Mouse (Mus musculus): ENCODE results near the gene Mphosph9. TPM values are rescaled to one million over a fixed set of nuclear protein-coding genes. Genes with fewer than 3 reads are reported as not detected.

Mphosph9 gene
- total and polyA plus RNA-seq, 2 experiments, result 1.1 to 2.3 TPM

- no peak for TF ChIP-seq CTCF (IDR thresholded peaks at IDR 0.05; ENCODE audit: low read depth, low read length)
- no peak for TF ChIP-seq POLR2A (IDR thresholded peaks at IDR 0.05; ENCODE audit: extremely low read depth, insufficient read depth, low read length)
- WGBS, result 96% methylated on average over 13 of the region's 13 CpGs
- DNase-seq (ENCODE audit: extremely low read depth, low read depth, low spot score), result no peak
- Histone ChIP-seq H3K4me1 (ENCODE audit: control insufficient read depth, insufficient read depth, low read length) (peaks cover 14% of the 10 kb centered on the region), H3K9ac (ENCODE audit: low read depth, low read length) (no peak overlapping the region), H3K79me2 (ENCODE audit: control insufficient read depth, insufficient read depth, low read length) (peaks cover 14% of the 10 kb centered on the region; the same call in 1 of the 2 replicates), H3K4me3 (ENCODE audit: insufficient read depth, low read depth, low read length) (no peak overlapping the region), H3K27ac (replicated peaks; ENCODE audit: insufficient read depth, low read depth, low read length) (no peak overlapping the region), H3K27me3 (ENCODE audit: control insufficient read depth, insufficient read depth, low read length) (no peaks in the 10 kb centered on the region), H3K36me3 (ENCODE audit: control insufficient read depth, insufficient read depth, low read length) (no peaks in the 10 kb centered on the region)
These were observed 75.0 kb downstream of the Mphosph9 start for GRCm38 (mm10) chr5:124252580-124253320.

- no peak overlapping the region; the same call in 1 of the 2 replicates for H3K9ac ChIP-seq (ENCODE audit: low read depth, low read length)
- peaks cover 3% of the 10 kb centered on the region; the same call in 1 of the 2 replicates for H3K36me3 ChIP-seq (ENCODE audit: control insufficient read depth, insufficient read depth, low read length)
- peaks cover 27% of the 10 kb centered on the region for H3K79me2 ChIP-seq (ENCODE audit: control insufficient read depth, insufficient read depth, low read length)
- DNase-seq (ENCODE audit: extremely low read depth, low read depth, low spot score), result peak; percentile 63
- H3K27ac ChIP-seq (replicated peaks; ENCODE audit: insufficient read depth, low read depth, low read length), result no peak overlapping the region; the same call in 1 of the 2 replicates
- 14% methylated on average over 5 of the region's 5 CpGs for WGBS
- H3K4me3 ChIP-seq (ENCODE audit: insufficient read depth, low read depth, low read length), result no peak overlapping the region
- H3K27me3 ChIP-seq (ENCODE audit: control insufficient read depth, insufficient read depth, low read length), result no peaks in the 10 kb centered on the region
- TF ChIP-seq CTCF (IDR thresholded peaks at IDR 0.05; ENCODE audit: low read depth, low read length) (no peak), POLR2A (IDR thresholded peaks at IDR 0.05; ENCODE audit: extremely low read depth, insufficient read depth, low read length) (no peak)
- H3K4me1 ChIP-seq (ENCODE audit: control insufficient read depth, insufficient read depth, low read length), result peaks cover 18% of the 10 kb centered on the region
These were observed 76.7 kb downstream of the Mphosph9 start for GRCm38 (mm10) chr5:124251070-124251469.

GRCm38 (mm10) chr5:124249614-124250591 is 77.9 kb downstream of the Mphosph9 start, which contains the start of gene Pitpnm2:
Gene Pitpnm2 (minus strand): TSS chr5:124249760.
- Histone ChIP-seq H3K27me3 (ENCODE audit: control insufficient read depth, insufficient read depth, low read length) (no peaks in the 10 kb centered on the region), H3K27ac (replicated peaks; ENCODE audit: insufficient read depth, low read depth, low read length) (peak within 1 kb of the TSS; percentile 78), H3K36me3 (ENCODE audit: control insufficient read depth, insufficient read depth, low read length) (peaks cover 3% of the 10 kb centered on the region), H3K9ac (ENCODE audit: low read depth, low read length) (peak within 1 kb of the TSS; percentile 99), H3K4me1 (ENCODE audit: control insufficient read depth, insufficient read depth, low read length) (peaks cover 20% of the 10 kb centered on the region), H3K79me2 (ENCODE audit: control insufficient read depth, insufficient read depth, low read length) (peaks cover 35% of the 10 kb centered on the region), H3K4me3 (ENCODE audit: insufficient read depth, low read depth, low read length) (peak within 1 kb of the TSS; percentile 80)
- WGBS, result 9% methylated on average over 72 of the region's 90 CpGs
- DNase-seq (ENCODE audit: extremely low read depth, low read depth, low spot score), result peak; percentile 55
- no peak for TF ChIP-seq CTCF (IDR thresholded peaks at IDR 0.05; ENCODE audit: low read depth, low read length)
- TF ChIP-seq POLR2A (IDR thresholded peaks at IDR 0.05; ENCODE audit: extremely low read depth, insufficient read depth, low read length), result 0 out of 2 replicates have a peak, but pooled peaks have one; percentile 15

GRCm38 (mm10) chr5:124248845-124249613 is 78.7 kb downstream of the Mphosph9 start:
- peaks cover 44% of the 10 kb centered on the region for H3K79me2 ChIP-seq (ENCODE audit: control insufficient read depth, insufficient read depth, low read length)
- peak overlapping the region; percentile 78 for H3K27ac ChIP-seq (replicated peaks; ENCODE audit: insufficient read depth, low read depth, low read length)
- WGBS, result 4% methylated on average over 75 of the region's 77 CpGs
- H3K4me1 ChIP-seq (ENCODE audit: control insufficient read depth, insufficient read depth, low read length), result peaks cover 24% of the 10 kb centered on the region
- peak overlapping the region; percentile 99 for H3K9ac ChIP-seq (ENCODE audit: low read depth, low read length)
- no peak for DNase-seq (ENCODE audit: extremely low read depth, low read depth, low spot score)
- H3K27me3 ChIP-seq (ENCODE audit: control insufficient read depth, insufficient read depth, low read length), result no peaks in the 10 kb centered on the region
- peak overlapping the region; percentile 80 for H3K4me3 ChIP-seq (ENCODE audit: insufficient read depth, low read depth, low read length)
- H3K36me3 ChIP-seq (ENCODE audit: control insufficient read depth, insufficient read depth, low read length), result peaks cover 5% of the 10 kb centered on the region
- no peak for TF ChIP-seq CTCF (IDR thresholded peaks at IDR 0.05; ENCODE audit: low read depth, low read length)
- no peak for TF ChIP-seq POLR2A (IDR thresholded peaks at IDR 0.05; ENCODE audit: extremely low read depth, insufficient read depth, low read length)

DNA sequence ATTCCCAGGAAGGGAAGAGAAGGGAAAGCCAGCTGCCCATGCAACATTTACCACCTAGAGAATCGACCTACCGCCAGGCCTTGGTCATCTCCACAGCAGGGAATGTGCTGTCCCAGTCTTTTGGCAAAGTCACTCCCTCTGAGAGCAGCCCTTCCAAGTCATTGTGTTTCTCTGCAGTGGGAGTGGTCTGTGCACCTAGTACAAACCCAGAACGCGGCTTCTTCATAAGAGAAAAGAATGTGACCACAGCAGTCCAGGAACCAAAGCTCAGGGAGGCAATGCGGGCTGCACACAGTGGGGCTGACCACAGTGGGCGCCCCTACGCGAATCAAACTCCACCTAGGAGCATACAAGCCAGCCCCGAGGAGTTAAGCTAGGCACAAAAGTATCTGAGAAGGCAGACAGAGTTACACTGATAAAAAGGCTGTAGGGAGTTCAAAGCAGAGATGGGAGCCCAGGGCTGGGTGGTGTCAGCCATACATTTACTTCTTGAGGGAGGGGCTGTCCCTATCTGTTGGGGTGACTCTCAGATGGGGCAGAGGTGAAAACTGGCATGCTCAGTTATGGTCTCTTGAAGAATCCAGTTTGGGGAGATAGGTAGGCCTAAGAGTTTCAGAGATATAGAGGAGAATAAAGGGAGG is 79.7 kb downstream of the Mphosph9 start:
- peaks cover 5% of the 10 kb centered on the region for H3K36me3 ChIP-seq (ENCODE audit: control insufficient read depth, insufficient read depth, low read length)
- peak overlapping the region; percentile 25 for H3K4me3 ChIP-seq (ENCODE audit: insufficient read depth, low read depth, low read length)
- H3K27me3 ChIP-seq (ENCODE audit: control insufficient read depth, insufficient read depth, low read length), result no peaks in the 10 kb centered on the region
- peaks cover 24% of the 10 kb centered on the region for H3K4me1 ChIP-seq (ENCODE audit: control insufficient read depth, insufficient read depth, low read length)
- H3K27ac ChIP-seq (replicated peaks; ENCODE audit: insufficient read depth, low read depth, low read length), result peak overlapping the region; percentile 55
- DNase-seq (ENCODE audit: extremely low read depth, low read depth, low spot score), result peak; percentile 76
- H3K9ac ChIP-seq (ENCODE audit: low read depth, low read length), result peak overlapping the region; percentile 40
- peaks cover 51% of the 10 kb centered on the region for H3K79me2 ChIP-seq (ENCODE audit: control insufficient read depth, insufficient read depth, low read length)
- WGBS, result 24% methylated on average over 9 of the region's 9 CpGs
- no peak for TF ChIP-seq POLR2A (IDR thresholded peaks at IDR 0.05; ENCODE audit: extremely low read depth, insufficient read depth, low read length)
- no peak for TF ChIP-seq CTCF (IDR thresholded peaks at IDR 0.05; ENCODE audit: low read depth, low read length)

Measured in liver, adult 2 months (tissue).